Mouse (Mus musculus) left cerebral cortex, postnatal 14 days (tissue): ENCODE measurements around the gene Spry1. TPM values are rescaled to one million over a fixed set of nuclear protein-coding genes. Genes with fewer than 3 reads are reported as not detected.

Experiments
- DNase-seq, 2 experiments: peaks; one replicate each; pipeline ENCODE4 v3.0.0; 2021 to 2022; ENCODE audit warnings: low spot score in 2 of 2, mixed read lengths in 1 of 2
- intact Hi-C: fragments of 180-260 bp; cut with DNase I; formaldehyde crosslinking; loops from one replicate; pipeline ENCODE4 v1.15.1; 2025
- total RNA-seq, 2 experiments: library from RNA; stranded (reverse); gene quantifications; 2 replicates each; pipeline ENCODE4 v1.2.3; 2021

Spry1 gene
- total RNA-seq, 2 experiments from 2014 or later: 13.4 to 14.9 TPM

DNA sequence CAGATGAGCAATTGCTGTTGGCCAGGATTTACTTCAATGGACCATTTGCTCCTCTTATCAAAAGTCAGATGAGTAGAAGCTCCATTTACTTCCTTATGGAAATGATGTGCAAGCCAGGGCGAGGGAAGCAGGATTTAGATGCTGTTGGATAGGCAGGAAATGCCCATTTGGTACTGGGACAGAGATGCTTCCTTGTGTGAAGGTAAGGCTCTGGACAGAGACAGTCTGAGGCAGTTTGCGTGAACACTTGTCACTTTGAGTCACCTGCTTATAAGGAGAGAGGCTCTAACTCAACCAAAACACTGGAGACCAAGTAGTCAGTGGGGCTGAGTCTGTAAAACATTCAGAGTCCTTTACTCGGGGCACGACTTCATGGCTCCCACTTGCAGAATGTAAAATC, 2.8 kb upstream of the Spry1 start:
- DNase-seq: no peak
- intact Hi-C loops: loop anchor here (5.0 kb wide), 1 partner anchor 565 kb away; no protein-coding TSS in a partner anchor

DNA sequence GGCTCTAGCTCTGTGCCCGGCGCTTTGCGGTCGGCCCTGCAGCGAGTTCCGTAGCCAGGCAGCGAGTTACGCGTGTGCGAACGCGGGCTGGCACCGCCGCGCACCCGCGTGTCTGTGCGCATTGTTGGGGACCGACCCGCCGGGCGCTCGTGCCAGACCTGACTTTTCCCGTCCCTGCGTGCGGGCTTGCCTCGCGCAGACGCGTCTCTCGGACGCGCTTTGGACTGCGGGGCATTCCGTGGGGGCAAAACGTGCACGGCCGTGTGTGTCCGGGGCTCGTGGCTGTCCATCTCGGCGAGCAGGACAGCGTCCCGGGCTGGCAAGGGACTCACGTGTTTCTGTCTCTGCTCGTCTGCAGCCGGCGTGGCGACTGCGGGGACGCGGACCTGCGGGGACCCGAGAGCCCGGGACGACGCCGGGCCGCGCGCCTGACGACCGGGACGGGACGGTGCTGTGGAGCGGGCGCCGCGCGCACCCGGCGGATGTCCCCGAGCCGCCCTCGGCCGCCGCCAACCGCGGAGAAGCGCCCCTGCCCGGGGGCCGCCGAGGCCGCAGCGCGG, 495 bp downstream of the Spry1 start:
- DNase-seq: peak in 1 of 2 experiments; percentile 55
- intact Hi-C loops: loop anchor here (2.0 to 5.0 kb wide), 4 partner anchors 83 to 582 kb away; no protein-coding TSS in a partner anchor

DNA sequence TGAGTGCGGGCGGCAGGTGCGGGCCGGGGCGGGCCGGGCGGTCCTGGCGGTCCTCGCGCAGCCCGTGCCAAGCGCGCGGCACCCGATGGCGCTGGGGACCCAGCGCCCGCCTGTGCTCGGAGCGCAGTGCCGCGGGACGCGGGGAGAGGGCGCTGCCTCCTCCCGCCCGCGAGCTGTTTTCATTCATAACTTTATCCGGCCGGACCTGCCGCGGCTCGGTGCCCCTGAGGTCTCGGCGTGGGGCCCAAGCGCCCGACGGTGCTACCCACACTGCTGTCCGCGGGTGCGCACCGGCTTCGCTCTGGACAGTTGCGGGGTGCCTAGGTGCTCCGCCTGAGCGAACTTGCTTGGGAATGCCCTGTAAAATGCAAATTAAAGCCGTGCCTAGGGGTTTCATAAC, 1.1 kb downstream of the Spry1 start:
- intact Hi-C loops: loop anchor here (2.0 to 5.0 kb wide), 4 partner anchors 82 to 581 kb away; no protein-coding TSS in a partner anchor
- peak; percentile 55 to 72 for DNase-seq

DNA sequence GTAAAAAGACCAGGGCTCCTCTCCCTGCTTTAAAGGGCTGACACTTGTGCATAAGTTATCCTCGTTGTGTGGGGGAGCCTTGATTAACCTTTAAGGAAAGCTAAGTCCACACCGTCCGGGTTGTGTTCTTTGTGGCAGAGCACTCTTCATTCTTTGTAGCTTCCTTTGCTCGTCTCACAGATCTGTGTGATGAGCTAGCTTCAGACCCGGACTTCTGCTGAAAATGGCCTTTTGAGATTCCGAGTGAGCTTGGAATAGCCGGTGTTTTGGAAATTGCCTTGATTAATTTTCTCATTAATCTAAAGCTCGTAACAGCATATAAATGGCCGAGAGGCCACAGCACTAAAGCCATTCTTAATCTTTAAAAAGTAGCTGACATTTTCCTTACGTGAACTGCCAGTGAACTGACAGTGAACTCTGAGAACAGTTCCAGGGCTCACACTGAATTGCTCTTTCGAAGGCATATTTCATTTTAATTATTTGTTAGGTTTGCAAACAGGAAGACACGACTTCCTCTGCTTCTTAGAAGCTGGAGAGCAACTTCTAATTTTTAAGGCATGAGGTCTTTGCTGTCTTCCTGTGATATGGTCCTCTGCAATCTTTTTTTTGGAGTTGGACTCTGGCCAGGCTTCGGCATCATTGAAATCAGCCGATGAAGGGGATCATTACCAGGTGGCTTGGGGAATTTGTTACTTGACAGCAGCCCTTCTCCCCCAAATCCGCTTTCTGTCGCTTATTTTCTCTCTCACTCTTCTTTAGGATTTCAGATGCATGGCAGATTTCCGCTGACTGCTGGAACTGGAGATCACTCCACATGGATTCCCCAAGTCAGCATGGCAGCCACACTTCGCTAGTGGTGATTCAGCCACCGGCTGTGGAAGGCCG, 2.3 kb downstream of the Spry1 start:
- intact Hi-C loops: loop anchor here (2.0 to 5.0 kb wide), 4 partner anchors 81 to 580 kb away; no protein-coding TSS in a partner anchor
- DNase-seq: no peak

DNA sequence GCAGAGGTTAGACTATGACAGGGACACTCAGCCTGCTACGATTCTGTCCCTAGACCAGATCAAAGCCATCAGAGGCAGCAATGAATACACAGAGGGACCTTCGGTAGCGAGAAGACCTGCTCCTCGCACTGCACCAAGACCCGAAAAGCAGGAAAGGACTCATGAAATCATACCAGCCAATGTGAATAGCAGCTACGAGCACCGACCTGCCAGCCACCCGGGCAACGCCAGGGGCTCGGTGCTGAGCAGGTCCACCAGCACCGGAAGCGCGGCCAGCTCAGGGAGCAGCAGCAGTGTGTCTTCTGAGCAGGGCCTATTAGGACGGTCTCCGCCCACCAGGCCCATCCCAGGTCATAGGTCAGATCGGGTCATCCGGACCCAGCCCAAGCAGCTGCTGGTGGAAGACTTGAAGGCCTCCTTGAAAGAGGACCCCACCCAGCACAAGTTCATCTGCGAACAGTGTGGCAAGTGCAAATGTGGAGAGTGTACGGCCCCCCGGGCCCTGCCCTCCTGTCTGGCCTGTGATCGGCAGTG, 3.0 kb downstream of the Spry1 start:
- DNase-seq: no peak
- intact Hi-C loops: loop anchor here (5.0 kb wide), 3 partner anchors 170 to 580 kb away; no protein-coding TSS in a partner anchor

DNA sequence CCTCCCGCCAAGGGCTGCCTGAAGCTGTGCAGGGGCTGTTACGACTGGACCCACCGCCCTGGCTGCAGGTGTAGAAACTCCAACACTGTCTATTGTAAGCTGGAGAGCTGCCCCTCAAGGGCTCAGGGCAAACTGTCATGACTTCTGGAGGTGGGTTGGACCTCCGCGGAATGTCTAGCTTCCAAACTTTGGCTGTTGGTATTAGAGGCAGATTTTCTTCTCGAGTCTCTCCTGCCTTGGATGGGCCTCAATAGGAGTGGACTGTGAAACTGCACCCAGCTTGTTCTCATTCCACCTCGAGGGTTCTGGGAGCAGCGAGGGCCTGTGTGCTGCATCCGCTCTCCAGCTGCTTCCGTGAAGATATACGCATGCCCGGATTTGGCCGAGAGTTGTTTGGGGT, 3.7 kb downstream of the Spry1 start:
- DNase-seq: no peak
- intact Hi-C loops: loop anchor here (5.0 kb wide), 3 partner anchors 171 to 579 kb away; no protein-coding TSS in a partner anchor

DNA sequence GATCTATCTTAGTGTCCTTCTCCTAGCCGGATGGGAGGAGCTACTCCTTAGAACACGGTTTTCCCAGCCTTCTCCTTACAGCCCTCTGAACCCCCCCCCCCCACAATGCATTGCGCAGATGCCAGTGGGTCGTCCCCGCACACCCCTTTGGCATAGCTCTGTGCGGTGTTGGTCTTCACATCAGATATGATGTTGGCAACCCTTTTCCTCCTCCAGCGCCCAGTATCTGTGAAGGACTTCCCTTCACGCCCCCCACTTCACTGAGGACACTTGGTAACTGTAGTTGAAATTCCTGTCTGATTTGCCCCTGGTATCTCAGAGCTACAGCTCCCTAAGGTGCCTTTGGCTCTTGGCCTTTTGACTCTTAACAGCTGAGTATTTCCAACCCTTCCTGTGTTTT, 4.2 kb downstream of the Spry1 start:
- intact Hi-C loops: loop anchor here (5.0 kb wide), 3 partner anchors 172 to 578 kb away; no protein-coding TSS in a partner anchor
- DNase-seq: no peak

DNA sequence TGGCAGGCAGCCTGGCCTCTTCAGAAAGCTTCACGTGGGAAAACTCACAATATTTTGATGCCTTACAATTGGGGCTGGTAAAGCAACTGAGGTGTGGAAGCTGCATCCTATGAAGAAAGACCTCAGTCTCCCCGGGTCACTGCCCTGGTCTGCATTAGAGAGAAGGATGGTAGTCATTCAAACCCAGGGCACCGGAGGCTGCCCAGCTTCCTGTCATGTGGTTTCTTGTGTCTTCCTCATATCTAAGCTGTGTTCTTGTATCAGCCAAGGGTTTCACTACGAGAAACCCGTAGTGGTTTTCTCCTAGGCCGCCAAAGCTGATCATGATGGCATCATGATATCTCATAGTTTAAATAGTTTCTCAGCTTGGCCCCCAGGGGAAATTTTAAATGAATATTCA, 5.3 kb downstream of the Spry1 start:
- DNase-seq: no peak
- intact Hi-C loops: no loop called here

DNA sequence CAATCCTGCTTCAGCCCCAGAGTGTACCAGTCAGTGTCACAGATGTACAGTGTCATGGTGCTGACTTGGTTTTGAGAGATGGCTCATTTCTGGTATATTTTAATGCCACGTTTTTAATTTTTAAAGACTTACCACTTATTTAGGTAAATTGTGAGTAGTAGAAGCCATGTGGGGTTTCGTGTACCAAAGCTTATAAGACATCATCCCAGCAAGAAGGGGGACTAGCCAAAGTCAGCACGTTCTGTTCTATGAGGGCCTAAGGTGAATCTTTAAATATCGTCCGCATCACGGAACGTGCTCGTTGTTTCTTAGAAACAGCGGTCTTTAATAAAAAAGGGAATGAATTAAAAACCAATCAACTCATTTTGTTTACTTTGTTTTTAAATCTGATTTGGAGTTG, 6.5 kb downstream of the Spry1 start:
- intact Hi-C loops: no loop called here
- no peak for DNase-seq

DNA sequence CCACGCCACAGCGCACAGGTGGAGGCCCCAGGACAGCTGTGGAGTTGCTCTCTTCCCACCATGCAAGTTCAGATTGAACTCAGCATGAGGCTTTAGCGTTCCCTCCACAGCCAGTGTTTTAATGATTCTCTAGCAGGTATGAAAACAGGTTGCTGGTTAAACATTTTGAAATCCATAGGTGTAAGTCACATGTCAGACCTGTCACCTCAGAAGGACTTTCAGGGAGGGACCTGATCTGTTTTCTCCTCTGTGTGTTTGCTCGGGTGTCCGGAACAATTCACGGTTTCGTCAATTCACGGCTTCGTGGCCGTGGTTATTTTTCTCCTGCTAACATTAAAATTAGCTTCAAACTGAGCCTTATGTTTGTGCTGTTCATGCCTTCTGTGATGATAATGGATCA, 7.5 kb downstream of the Spry1 start:
- DNase-seq: no peak
- intact Hi-C loops: no loop called here

DNA sequence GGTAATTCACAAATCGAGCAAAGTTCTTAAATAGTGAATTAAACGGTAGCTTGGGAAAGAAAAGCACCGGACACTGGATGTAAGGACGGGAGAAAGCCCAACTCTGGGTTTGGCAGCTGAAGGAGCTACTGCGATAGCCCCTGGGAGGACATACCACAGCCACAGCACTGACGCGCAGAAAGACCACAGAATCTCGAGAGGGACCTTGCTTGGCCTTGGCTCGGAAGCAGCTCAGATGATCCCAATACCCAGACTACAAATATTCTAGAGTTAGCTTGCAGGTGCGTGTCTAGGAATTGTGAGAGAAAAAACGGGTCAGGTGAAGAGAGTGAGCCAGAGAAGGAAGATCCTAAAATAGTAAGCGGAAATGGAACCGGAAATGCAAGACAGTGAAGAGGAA, 8.5 kb downstream of the Spry1 start:
- no peak for DNase-seq
- intact Hi-C loops: no loop called here

DNA sequence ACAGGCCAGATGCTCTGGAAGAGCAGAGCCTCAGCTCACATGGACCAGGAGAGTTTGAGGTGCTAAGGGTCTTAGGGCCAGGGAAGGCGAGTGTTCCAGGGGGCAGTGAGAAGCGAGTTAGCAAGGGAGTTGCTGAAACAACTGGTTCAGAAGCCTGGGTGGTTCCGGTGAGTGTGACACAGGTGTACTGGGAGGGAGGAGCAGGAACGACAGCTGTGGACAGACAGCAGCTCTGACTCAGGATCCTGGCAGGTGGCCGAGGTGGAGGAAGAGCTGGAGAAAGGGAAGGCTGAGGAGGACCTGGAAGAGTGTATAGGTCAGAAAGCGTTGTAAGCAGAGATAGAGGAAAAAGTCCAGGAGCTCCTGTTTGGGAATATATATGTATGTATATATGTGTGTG, 9.5 kb downstream of the Spry1 start:
- DNase-seq: no peak
- intact Hi-C loops: no loop called here

DNA sequence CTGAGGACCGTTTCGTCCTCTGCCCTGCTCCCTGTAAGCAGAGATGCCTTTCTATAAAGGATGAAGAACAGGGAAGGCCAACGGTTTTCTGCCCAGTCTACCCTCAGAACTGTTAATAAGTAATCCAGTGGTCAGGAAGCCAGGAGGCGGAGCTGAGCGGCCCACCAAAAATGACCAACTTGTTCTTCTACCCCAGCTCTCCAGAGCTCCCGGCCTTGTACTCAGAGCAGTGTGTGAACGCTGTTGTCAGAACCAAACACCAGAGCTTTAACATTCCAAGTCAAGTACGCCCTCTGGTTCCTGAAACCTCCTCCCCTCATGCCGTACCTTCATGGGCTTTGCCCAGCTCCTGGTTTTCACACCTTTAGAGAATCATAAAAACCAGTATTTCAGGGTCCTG, 12.8 kb downstream of the Spry1 start:
- DNase-seq: no peak

DNA sequence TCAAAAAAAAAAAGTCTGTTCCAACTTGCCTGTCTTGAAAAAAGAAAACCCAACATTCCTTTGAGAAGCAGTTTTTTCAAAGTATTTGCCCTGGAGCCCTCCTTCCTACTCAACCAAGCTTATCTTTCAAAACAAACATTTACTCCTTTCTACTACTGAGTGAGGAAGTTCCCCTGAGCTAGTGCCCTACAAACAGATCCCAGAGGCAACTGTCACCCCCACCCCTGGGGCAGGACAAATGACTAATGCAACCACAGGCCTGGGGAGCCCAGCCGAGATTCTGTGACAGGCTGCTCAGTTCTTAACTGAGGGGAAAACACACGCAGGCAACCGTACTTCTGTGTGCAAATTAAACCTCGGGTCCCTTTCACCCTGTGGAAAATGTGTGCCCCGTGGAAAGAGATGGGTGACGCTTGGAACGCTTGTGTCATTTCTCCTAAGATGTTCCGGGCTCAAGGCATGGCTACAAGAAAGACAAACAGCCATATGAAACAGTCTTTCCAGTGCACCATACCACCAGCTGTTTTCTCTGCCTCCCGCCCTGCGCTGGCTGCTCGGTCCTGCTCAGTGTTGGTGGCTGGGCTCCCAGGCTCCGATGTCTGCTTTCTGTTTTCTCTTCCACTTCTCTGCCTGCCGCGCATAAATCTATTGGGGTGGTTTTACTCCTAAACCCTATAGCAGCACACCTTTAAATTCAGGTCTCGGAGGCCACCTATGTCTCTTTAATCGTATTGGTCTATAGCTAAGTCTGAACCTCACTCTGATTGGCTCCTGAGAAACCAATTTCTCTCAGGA, 14.4 kb downstream of the Spry1 start:
- intact Hi-C loops: no loop called here
- no peak for DNase-seq

More for the DNA sequence above, 12.8 kb downstream of the Spry1 start:
- intact Hi-C loops: no loop called here

DNA sequence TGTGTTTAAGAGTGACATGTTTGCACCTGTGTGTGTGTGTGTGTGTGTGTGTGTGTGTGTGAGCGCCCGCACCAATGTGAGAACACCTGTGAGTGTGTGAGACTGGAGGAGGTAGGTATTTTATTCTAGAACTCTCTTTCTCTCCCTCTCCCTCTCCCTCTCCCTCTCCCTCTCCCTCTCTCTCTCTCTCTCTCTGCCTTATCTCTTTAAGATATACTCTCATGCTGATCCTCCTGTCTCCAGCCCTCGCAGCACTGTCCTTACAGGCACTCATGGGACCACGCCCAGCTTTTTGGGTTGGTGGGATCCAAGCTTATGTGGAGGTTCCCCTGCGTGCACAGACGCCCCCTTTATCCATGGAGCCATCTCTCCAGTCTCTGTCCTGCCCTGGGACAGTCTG, 15.0 kb downstream of the Spry1 start:
- DNase-seq: no peak
- intact Hi-C loops: no loop called here

DNA sequence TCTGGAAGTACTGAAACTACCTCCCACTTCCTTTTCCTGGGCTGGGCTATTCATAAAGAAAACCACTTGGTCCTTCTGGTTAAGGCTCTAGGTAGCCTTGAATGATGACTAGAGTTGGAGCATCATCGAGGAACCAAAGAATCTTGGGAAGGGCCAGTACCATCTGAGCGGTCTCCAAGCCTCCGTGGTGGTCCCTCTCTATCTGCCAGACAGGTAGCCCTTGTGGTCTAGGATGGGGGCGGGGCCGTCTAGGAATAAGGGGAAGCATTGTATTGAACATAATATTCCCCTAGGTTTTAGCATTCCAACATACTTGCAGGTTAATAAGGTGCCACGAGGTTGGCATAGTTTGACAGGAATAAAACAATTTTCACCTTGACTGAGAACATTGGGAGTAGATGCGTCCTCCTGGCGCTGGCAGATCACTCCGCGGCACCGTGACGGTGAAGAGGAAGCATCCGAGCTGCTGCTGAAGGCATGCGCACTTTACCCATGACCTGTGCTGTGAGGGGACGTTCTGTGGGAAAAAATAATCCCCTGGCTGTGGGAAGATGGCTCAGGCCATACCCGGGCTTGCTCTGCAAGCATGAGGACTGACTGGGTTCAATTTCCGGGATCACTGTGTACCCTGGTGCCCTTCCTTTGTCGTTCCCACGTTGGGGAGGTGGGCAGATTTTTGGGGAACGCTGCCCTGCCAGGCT, 16.3 kb downstream of the Spry1 start:
- intact Hi-C loops: no loop called here
- peak; percentile 18 to 39 for DNase-seq

DNA sequence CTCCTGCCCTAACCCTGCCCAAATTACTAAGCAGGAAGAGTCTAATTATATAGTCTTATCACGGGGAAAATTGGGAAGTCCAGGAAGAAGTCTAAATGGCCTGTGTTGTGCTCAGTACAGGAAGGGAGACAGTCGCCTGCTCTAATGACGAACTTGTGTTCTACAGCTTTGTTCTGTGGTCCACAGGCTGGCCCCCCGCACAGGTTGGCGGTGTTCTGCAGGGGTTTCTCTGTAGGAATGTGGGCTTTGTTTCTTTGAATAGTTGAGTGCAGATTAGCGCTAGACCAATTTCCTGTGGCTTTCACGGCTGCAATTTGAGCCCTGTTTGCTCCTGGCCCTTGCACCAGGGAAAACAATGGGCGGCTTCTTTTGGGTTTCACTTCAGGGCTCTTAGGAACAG, 17.3 kb downstream of the Spry1 start:
- no peak for DNase-seq
- intact Hi-C loops: no loop called here

DNA sequence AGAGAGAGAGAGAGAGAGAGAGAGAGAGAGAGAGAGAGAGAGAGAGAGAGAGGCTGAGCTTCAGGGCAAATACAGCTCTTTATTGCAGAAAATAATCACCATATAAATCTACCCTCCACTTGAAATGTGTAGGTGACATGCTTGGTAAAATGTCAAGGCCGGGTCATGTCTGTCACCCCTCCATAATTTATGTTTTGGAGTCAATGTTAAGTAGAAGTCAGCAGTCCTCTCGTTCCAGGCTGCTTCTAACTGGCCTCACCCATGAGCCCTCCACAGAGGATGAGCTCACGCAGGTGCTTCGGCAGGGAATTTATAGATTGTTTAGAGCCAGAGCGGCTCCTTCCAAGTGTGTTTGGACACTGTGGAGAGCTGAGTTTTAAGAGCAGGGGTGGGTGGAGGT, 18.4 kb downstream of the Spry1 start:
- intact Hi-C loops: no loop called here
- no peak for DNase-seq

DNA sequence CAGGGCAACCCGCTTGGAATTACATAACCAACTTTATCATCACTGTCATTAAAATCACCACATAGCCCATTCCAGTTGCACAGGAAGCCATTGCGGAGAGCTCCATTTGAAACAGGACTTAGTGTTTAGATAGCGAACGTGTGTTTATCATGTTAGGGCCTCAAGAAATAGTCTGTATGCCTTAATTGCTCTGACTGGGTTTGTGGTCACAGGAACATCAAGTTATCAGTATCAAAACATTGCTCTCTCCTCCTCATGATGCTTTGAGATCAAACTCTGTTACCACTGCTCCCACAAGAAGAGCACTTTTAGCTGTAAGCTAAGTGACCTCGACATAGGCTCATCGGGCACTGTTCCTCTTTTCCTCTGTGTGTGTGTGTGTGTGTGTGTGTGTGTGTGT, 19.9 kb downstream of the Spry1 start:
- intact Hi-C loops: no loop called here
- no peak for DNase-seq
